Mouse (Mus musculus) lung, postnatal 25 days (tissue): ENCODE measurements at regions not wholly inside any gene's neighbourhood (a gene's known extent, or its start where the extent isn't known, plus 50 kb on each side); places are given as distances from the start of the nearest gene placed in this dataset.
A peak's percentile ranks its signal among the peaks of the same experiment; 100 is the strongest.

Experiments used
- DNase-seq: peaks from one replicate; pipeline ENCODE4 v3.0.0; 2022; ENCODE audit warnings: low spot score

DNA sequence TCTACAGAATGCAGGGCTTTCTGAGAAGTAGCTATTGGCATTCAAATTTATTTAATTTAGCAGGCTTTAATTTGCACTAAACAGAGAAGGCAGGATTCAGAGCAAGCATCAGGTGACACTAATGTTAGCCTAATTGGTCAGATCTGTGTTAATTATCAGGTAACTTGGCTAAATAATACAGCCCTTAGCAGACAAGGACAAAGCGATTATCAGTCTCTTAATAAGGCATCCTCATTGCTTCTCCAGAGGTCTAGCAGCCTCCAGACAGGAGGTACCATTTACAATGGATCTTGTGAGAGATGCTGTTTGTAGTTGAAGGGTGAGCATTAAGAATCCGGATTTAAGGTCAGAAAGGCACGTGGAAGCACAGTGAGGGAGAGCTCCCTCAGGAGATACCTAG, 253.7 kb upstream of the Fam92a start:
- no peak for DNase-seq

DNA sequence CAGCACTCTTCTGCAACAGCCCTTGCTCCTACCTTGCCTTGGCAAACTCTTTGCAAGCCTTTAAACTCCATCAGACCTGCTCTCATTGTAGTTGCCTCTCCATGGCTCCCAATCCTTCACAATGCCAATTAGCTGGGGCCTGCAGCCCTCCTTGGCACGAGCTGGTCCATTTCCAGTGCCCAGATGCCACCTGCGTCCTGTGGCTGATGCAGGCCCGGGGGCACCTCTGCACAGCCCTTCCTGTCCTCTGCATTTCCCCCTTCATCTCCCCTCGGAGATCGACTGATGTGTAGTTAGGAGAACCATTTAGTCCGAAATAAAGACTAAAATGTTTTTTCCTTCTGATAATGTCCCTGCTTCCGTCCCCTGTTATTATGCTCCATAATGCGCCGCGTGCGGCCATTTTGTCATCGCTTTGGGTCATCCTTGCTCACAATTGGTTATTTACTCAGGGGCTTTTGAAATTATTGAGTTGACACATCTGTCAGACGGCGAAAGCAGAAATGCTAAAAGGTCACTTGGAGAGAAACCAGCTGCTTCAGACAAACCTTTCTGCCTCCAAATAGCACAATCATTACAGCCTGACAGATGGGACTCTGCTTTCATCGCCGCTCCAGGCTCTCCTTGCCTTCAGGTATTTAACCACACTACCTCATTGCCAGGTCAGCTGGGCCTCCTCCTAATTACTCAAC, 250.0 kb upstream of the Fam92a start:
- no peak for DNase-seq

DNA sequence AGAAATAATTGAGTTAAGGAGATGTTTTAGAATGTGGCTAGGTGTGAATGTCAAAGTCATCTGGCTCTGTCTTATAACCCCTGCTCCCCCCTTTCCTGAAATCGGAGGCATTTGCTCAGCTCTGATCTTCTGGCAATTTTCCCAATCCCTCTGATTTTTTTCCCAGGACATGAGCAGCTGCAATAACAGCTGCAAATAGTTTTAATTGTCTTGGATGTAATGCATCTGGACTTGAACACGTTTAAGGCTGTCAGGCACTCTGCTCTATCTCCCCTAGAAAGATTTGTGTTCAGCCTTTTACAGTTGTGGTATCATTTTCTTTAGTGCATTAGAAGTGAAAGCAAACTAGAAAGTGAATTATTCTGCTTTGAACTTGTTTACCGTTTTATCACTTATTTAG, 246.3 kb upstream of the Fam92a start:
- peak; percentile 7 for DNase-seq

DNA sequence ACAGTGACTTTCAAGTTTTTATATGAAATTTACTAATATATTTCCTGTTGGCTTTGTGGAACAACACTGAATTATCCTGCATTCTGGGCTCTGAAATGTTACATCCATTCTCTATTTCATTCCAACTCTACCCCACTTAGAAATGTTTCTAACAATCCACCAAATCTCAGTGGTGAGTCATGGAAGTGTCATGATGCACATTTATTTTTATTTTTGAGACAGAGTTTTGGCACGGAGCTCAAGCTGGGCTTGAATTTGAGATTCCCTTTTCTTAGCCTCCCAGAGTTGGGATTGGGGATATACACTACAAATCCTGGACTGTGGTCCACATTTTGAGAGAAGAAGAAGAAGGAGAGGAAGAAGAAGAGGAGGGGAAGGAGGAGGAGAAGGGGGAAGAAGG, 223.5 kb upstream of the Fam92a start:
- DNase-seq = no peak

DNA sequence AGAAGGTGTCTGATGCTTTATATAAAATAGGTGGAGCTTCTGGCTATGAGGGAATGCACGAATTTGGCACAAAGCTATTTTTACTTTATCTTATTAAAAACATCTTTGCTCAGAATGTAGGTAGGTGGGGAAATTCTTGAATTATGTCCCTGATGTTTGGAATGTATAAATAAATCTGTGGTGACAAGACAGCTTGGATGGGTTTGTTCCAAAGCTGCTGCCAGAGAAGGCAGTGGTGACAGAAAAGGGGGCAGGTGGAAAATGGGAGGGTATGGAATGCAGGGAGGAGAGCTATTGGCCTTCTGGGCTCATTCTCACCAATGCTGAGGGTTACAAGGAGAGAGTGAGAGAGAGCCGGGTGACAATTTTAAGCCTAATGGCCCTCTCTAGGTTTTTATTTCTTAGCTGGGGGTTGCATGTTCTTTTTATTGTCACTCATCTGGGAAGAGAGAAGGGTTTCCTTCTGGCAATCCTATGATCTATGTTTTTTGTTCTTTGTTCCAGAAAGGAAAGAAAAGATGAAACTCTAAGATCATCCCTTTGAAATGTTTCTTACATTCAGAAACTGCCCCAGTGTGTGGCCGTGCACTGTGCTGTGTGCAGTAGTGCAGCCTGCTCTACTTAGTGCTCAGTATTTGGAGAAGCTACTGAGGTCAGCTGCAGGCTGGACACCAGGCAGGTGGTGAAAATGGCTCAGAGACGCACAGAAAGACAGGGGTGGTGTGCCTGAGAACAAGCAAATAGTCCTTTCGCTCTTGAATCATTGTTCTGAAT, 205.2 kb upstream of the Fam92a start:
- no peak for DNase-seq

DNA sequence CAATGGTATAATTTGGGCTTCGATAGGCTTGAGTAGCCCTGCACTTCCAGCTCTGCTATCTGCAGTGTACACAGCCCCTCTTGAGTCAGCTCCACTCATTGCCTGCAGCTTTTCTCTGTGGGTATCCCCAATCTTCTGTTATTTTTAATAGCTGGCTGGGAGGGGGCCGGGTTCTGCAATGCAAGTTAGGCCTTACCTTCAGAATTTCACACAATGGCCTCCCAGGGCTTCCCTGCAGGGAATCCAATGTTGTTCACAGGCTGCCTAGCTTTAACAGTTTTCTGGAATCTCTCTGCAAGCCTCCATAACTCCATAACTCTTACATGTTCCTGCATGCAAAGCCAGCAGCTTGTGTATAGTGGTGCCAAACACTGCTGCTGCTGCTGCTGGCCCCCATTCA, 197.7 kb upstream of the Fam92a start:
- DNase-seq = no peak

DNA sequence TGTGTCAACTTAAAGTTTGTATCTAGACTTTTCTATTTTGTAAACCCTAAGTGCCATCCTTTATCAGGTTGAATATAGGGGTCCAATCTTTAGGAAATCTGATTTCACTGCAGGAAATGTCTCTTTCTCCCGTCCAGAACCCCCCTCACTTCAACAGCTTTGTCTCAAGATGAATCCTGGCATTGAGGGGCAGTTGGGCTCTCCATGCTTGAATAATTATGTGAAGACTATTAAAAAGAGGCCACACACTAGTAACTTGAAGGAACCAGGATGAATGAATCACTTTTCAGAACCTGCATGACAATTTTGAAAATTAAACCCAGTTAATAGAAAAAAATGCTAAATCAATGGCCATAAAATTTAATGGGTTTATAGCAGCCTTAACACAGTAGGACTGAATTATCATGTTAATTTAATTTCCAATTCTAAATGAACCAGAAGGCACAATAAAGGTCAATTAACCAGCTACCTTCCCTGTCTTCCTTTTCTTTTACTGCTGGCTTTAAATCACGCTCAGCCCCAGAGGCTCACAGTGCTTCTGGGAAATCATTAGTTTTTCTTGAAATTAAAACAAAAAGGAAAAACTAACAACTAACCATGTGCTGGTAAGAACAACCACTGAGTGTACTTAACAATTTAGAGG, 185.3 kb upstream of the Fam92a start:
- no peak for DNase-seq

DNA sequence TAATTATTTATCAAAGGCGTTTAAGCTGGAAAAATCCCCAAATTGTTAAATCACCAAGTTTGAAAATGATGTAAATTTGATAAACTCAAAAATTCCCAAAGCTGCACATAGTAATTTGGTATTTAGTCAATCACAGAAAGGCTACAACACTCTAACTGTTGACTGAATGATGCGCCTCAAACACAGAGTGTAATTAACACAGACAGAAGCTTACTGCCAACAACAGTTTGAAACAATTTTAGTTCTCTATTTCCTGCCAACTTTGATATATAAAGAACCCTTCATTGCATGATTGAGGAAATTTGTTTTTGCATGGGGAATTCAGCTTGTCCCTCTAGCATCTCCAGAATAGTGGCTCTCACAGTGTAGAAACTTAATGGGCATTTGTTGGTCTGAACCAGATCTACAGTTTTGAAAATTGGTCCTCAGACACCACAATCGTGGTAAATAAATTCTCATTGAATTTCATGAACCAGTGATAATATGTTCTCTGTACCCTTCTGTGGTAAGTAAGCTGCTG, 181.6 kb upstream of the Fam92a start:
- DNase-seq = no peak

DNA sequence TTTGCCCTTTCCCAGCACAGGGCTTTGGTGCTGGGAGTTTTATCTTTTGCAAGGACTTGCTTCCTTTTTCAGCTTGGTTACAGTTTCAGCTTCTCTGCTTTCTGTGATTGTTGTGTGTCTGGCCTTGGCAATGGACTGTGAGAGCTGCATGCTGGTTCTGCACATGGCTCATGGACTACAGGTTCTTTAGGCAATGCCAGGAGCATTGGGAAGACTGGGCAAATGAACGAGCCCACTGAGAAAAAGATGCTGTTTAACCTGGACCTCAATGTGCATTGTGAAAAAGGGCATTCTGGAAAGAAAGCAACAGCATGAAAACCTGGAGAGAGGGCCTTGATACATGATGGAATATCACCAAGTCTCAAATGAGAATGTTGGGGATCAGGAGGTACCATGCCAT, 167.4 kb upstream of the Fam92a start:
- DNase-seq = no peak

DNA sequence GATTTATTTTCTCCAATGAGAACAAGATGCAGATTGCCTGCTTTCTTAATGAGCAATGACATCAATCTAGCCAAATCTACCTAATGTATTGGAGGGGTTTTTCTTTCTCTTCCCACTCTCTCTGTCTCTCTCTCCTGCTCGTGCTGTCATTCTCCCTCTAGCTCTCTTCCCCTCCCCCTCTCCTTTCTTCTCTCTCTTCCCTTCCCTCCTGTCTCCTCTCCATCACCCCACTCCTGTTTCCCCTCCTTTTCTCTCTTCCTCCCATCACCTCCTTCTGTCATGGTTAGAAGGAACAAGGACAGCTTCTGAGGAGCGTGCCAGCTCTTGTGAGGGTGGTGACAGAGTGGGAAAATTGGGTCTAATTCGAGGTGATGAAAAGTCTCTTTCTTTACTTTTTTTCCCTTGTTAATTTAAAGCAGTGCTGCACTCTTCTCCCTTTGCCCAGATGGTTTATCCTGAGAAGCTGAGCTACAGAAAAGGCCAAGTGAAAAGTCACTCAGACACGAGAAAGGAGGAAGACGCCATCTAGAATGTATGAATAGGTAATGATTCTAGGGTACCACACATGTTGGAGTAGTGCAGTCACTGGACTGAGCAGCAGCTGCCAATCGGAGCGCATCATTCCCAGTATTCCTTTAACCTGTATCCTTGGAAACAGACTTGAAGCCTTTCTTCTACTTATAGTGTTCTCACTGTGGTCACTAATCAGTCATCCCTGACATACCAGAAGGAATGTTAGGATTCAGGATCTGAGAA, 163.2 kb upstream of the Fam92a start:
- no peak for DNase-seq

DNA sequence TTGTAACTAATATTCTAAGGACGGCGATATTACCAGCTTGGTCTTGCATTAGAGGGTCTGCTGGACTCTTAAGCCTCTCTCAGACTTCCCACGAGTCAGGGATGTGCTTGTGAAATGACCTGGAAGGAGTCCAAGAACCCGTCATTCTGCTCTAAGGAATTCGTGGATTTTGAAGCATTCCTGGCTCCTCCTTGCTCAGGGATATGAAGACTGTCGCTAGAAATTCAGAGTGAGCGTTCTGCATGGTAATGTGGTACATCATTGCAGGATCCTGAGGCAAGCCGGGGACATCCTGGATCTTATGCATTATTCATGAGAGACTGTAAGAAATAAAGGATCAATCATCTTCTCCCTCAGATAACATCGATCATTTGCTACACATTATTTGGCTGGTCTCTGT, 162.6 kb upstream of the Fam92a start:
- no peak for DNase-seq

DNA sequence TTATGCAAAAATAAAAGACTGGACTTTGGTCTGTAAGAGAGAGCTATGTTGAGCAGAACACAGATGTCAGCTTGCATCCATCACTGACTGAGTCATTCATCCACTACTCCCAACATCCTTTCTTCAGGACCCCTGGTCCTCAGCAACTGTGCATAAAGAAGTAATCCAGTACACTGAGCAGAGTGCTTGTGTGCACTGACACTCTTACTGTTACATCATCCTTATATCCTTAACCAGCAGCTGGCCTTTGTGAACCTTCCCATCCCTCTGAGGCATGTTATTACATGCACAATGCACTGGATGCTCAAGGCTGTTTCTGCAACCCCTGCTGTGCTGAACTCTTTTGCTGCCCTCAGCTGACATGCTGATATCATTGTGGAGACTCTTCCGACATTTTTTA, 144.2 kb upstream of the Fam92a start:
- no peak for DNase-seq

DNA sequence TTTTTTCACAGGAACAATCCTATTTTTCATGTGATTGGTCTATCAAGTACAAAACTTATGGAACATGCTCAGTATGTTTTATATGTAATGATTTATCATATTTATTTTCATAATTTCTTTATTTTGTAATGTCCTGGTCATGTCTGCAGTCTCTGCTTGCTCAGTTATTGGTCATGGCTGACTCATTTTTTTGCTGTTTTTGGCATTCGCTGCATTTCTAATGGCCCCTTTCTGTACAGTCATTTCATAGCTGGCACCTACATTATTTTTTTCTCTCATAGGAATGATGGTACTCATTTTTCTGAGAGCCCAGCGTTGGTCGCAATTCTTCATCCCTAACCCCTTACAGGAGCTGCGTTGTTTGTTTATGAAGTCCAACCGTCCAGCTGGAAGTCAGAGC, 136.5 kb upstream of the Fam92a start:
- no peak for DNase-seq

DNA sequence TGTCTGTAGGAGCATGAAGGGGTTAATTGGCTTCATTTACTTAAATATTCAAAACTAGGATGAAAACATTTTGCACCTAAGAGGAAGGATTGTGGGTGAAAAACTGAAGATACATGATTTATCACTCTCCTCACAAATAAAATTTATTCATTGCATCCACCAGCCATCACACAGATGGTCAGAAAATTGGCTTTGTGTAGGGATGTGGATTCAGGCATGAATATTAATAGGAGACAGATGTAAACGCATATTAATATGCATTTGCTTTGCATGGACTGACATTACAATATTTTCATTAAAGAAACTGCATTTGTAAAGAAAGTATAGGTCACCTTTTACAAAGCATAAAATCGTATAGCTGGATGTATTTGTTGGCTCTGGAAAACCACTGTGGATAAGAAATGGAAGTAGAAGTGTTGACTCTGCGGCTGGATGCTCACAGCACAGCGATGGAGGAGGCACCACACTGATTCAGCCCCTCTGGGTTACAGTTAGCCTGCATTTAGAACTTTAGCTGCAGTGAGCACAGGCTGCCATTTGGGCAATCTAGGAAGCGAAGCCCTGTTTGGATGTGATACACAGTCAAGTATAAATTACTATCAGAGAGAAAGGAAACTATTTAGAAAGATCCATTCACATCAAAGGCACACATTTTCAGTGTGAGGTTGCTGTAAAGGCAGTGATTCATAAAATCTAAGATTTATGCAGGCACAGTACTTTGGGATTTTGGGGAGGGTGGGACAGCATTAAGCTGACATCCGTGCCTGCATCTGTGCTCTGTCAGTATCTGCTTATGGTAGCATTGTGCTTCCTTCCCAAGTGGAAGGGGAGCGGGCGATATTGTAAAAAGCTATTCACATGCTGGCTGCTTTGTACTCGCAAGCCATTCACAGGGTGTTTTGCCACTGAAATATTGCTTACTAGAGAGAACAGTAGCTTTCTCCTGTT, 135.1 kb upstream of the Fam92a start:
- DNase-seq = no peak

DNA sequence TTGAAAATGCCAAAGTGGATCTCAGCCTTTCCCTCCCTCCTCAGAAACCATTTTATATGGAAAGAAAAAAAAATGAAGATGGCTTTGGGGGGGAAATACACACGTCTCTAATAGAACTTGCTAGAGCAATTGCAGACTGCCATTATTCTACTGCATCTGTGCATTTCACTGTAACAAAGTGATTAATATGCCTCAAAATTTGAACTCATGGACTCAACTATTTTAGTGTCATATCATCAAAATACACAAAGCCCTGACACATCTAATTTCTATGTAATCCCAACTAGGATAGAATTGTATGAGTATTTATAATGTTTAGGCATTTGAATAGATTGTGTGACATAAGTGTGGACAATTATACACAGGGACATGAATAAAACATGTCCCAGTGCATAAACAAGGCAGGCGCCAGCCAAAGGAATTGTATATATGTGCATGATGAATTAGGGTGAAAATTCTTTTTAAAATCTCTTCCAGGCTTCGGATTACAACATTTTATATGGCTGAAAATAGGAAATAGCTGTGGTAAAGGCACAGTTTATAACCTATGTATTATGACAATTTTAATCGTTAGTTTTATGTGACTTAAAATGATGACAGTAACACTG, 115.4 kb upstream of the Fam92a start:
- no peak for DNase-seq

DNA sequence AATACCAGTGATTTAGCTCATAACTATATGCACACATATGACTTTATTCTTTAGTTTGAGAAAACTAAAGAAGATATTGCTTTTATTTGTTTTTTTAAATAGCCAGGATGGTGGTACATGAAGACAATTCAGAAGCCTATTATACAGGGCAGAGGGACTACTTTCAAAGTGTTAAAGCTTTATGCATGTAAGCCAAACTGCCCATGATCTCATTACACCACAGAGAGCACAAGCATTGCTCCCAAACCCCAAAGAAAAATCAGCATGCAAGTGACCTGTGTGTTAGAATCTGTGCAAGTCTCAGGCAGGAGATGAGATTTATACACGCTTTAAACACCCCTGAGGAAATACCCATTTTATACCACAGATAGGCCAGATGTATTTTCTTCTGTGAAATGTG, 114.6 kb upstream of the Fam92a start:
- no peak for DNase-seq

DNA sequence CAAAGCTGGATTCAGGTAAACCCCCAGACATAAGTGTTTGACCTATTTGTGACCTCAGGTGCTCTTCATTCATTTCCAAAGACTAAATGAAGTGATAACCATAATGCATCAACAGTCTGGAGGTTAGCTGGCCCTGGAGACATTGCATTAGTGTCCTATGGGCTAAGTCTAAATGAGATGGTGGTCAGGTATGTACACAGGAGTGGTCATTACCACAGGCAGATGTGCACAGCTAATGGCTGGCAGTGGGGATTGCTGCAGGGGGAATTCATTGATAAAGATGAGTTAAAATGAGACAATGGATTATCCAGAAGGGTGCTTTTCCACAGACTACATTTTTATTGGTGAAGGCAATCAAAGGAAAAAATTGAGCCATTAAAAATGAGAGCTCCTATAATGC, 114.2 kb upstream of the Fam92a start:
- DNase-seq = no peak

DNA sequence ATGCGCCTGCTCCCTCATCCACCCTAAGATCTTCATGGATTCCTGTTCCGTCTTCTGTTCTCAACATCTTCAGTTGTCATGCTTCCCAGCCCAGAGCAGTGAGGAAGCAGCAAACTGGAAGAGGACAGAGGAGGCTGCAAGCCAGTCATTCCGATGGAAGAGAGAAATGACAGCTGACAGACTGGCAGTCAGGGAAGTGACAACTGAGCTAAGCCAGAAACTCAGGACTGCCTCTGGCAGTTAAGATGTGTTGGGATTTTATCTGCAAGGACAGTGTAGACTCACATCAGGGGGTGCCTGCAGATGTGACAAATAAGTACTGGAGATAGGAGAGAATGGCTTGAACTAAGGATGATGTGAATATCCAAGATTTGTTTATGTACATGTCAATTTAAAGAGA, 106.1 kb upstream of the Fam92a start:
- DNase-seq = no peak

DNA sequence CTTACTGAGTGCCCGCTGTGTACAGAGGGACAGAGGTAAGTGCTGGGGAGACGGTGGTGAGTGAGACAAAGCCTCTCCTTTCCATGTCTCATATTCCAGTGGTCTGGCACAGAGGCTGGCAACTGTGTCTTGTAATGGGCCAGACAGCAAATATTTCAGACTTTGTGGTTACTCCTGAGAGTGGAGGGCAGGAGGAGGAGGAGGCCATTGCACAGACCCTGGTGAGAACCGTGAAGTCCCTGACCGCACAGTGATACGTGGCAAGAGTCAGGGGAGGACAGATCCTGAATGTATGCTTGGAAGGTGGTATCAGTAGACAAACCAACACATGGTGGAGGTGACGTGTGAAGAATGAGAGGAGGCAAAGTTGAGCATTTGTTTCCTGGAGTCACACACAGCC, 101.6 kb upstream of the Fam92a start:
- no peak for DNase-seq

DNA sequence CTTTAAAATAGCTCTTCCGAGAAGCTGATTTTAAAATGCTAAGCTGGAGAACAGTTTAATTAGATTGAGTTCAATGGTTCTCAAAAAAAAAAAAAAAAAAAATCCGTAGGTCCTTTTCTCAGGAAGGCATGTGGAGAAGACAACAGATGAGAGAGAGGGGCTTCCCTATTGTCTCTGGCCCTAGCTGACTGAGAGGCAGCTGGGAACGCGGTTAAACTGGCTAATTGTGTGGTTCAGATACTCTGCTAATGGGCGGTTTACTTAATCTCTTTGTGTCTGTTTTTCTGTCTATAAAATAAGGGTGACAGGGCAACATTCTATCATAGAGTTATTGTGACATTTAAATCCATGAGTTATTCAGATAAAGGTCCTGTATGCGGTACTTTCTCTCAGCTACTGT, 101.1 kb upstream of the Fam92a start:
- DNase-seq = no peak

DNA sequence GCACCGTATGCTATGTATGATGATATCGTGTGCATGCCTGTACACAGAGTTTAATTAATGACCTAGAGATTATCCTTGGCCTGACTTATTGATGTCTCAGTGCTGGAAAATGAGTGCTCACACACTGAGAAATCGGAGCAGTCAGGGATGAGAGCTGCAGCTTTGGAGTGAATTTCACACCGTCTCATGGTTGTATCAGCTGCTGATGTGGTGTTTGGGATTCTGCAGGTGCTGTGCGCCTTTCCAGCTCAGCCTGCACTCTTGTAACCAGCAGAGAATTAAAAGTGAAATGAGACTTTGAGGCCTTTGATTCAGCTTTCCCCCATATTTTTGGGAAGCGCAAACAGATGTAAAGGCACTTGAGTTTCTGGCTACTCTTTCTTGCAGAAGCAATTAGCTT, 100.6 kb upstream of the Fam92a start:
- no peak for DNase-seq
